Mouse (Mus musculus): Measurements from ENCODE around the gene Mul1. TPM values are rescaled to one million over a fixed set of nuclear protein-coding genes. Genes with fewer than 3 reads are reported as not detected.

Gene Mul1
- total RNA-seq, 2 experiments from 2014 or later: 70.6 to 72.2 TPM

GRCm38 (mm10) chr4:138458735-138459440, 24.4 kb downstream of the Mul1 start:
- intact Hi-C loops (cut with DNase I): no loop called here
- DNase-seq: no peak

- DNase-seq: no peak
- intact Hi-C loops (cut with DNase I): loop anchor here (5.0 kb wide), 1 partner anchor 38 kb away; no protein-coding TSS in a partner anchor
These were observed 25.3 kb downstream of the Mul1 start for GRCm38 (mm10) chr4:138459775-138460174.

- intact Hi-C loops (cut with DNase I): loop anchor here (5.0 kb wide), 1 partner anchor 36 kb away; no protein-coding TSS in a partner anchor
- no peak for DNase-seq
These were observed 26.4 kb downstream of the Mul1 start for GRCm38 (mm10) chr4:138460910-138461309.

- intact Hi-C loops (cut with DNase I): loop anchor here (5.0 kb wide), 1 partner anchor 36 kb away; no protein-coding TSS in a partner anchor
- DNase-seq: no peak
These were observed 27.0 kb downstream of the Mul1 start for GRCm38 (mm10) chr4:138461471-138461870.

GRCm38 (mm10) chr4:138462971-138463831, 28.7 kb downstream of the Mul1 start:
- intact Hi-C loops (cut with DNase I): loop anchor here (5.0 kb wide), 1 partner anchor 34 kb away; no protein-coding TSS in a partner anchor
- peak; percentile 53 to 65 for DNase-seq

GRCm38 (mm10) chr4:138463832-138464487, 29.5 kb downstream of the Mul1 start:
- DNase-seq: peak; percentile 91 to 94
- intact Hi-C loops (cut with DNase I): loop anchor here (5.0 kb wide), 1 partner anchor 33 kb away; no protein-coding TSS in a partner anchor

GRCm38 (mm10) chr4:138464667-138465353, 30.3 kb downstream of the Mul1 start:
- peak; percentile 73 to 77 for DNase-seq
- intact Hi-C loops (cut with DNase I): loop anchor here (5.0 kb wide), 1 partner anchor 32 kb away; no protein-coding TSS in a partner anchor

- no peak for DNase-seq
- intact Hi-C loops (cut with DNase I): no loop called here
These were observed 31.0 kb downstream of the Mul1 start for GRCm38 (mm10) chr4:138465446-138465845.

GRCm38 (mm10) chr4:138466690-138467089, 32.2 kb downstream of the Mul1 start:
- intact Hi-C loops (cut with DNase I): no loop called here
- DNase-seq: no peak

GRCm38 (mm10) chr4:138467451-138467850, 33.0 kb downstream of the Mul1 start:
- no peak for DNase-seq
- intact Hi-C loops (cut with DNase I): no loop called here

- DNase-seq: peak; percentile 50 to 55
- intact Hi-C loops (cut with DNase I): no loop called here
These were observed 34.6 kb downstream of the Mul1 start for GRCm38 (mm10) chr4:138469080-138469479.

- intact Hi-C loops (cut with DNase I): no loop called here
- DNase-seq: no peak
These were observed 36.8 kb downstream of the Mul1 start for GRCm38 (mm10) chr4:138471241-138471640.

GRCm38 (mm10) chr4:138479595-138479994, 45.1 kb downstream of the Mul1 start:
- no peak for DNase-seq
- intact Hi-C loops (cut with DNase I): no loop called here

- no peak for DNase-seq
- intact Hi-C loops (cut with DNase I): no loop called here
These were observed 46.5 kb downstream of the Mul1 start for GRCm38 (mm10) chr4:138480962-138481361.

GRCm38 (mm10) chr4:138482721-138483120, 48.2 kb downstream of the Mul1 start:
- intact Hi-C loops (cut with DNase I): no loop called here
- no peak for DNase-seq

GRCm38 (mm10) chr4:138488241-138488640, 53.8 kb downstream of the Mul1 start:
- no peak for DNase-seq
- intact Hi-C loops (cut with DNase I): no loop called here

GRCm38 (mm10) chr4:138491088-138491487, 56.6 kb downstream of the Mul1 start:
- intact Hi-C loops (cut with DNase I): no loop called here
- no peak for DNase-seq

All from heart, postnatal 10 days (tissue).